Mouse (Mus musculus) MEL (cell line): ENCODE results near the gene Ntsr2. TPM values are rescaled to one million over a fixed set of nuclear protein-coding genes. Genes with fewer than 3 reads are reported as not detected.

Experiments used
- DNase-seq: peaks from one replicate; pipeline ENCODE4 v3.0.0; 2011; ENCODE audit warnings: low read depth, low spot score
- H3K27ac ChIP-seq: 2 replicates; pipeline ENCODE4 v1.5.1; 2012; ENCODE audit warnings: low read depth, mild to moderate bottlenecking, control low read depth, low read length, moderate library complexity; ENCODE audit not compliant: control insufficient read depth
- H3K27me3 ChIP-seq, 2 experiments: fragments of 150-350 bp in 1 of 2; sonication (generic) in 1 of 2; 2 replicates each; pipeline ENCODE4 v1.6.1; 2012; ENCODE audit warnings: low read length in 2 of 2, mild to moderate bottlenecking in 2 of 2, improper control_type of control experiment in 1 of 2, moderate library complexity in 1 of 2; ENCODE audit not compliant: insufficient read depth in 2 of 2, control insufficient read depth in 1 of 2
- H3K36me3 ChIP-seq, 2 experiments: 2 replicates each; pipeline ENCODE4 v1.6.1; 2012 to 2014; ENCODE audit warnings: low read length in 2 of 2, improper control_type of control experiment in 1 of 2, inconsistent platforms in 1 of 2, mild to moderate bottlenecking in 1 of 2; ENCODE audit not compliant: insufficient read depth in 2 of 2, control insufficient read depth in 1 of 2
- H3K4me1 ChIP-seq, 2 experiments: fragments of 150-350 bp in 1 of 2; sonication (generic) in 1 of 2; 2 replicates each; pipeline ENCODE4 v1.6.1; 2012; ENCODE audit warnings: low read length in 2 of 2, improper control_type of control experiment in 1 of 2, mild to moderate bottlenecking in 1 of 2; ENCODE audit not compliant: insufficient read depth in 2 of 2, control insufficient read depth in 1 of 2
- H3K4me3 ChIP-seq, 2 experiments: fragments of 150-350 bp in 1 of 2; sonication (generic) in 1 of 2; 2 replicates each; pipeline ENCODE4 v1.5.1; 2012; ENCODE audit warnings: low read depth in 2 of 2, low read length in 2 of 2, mild to moderate bottlenecking in 2 of 2, moderate library complexity in 2 of 2, control low read depth in 1 of 2, improper control_type of control experiment in 1 of 2; ENCODE audit not compliant: control insufficient read depth in 1 of 2, insufficient read depth in 1 of 2
- H3K79me2 ChIP-seq: 2 replicates; pipeline ENCODE4 v1.6.1; 2012; ENCODE audit warnings: mild to moderate bottlenecking, low read length, moderate library complexity; ENCODE audit not compliant: control insufficient read depth, poor library complexity, insufficient read depth
- H3K9ac ChIP-seq: 2 replicates; pipeline ENCODE4 v1.6.1; 2012; ENCODE audit warnings: low read depth, mild to moderate bottlenecking, control low read depth, low read length, moderate library complexity; ENCODE audit not compliant: control insufficient read depth, poor library complexity, severe bottlenecking
- H3K9me3 ChIP-seq: fragments of 150-350 bp; sonication (generic); replicated peaks from 2 replicates; pipeline ENCODE4 v1.6.1; 2012; ENCODE audit warnings: mild to moderate bottlenecking, low read length, improper control_type of control experiment, moderate library complexity; ENCODE audit not compliant: insufficient read depth
- E2F4 ChIP-seq: IDR thresholded peaks from 2 replicates; pipeline ENCODE4 v1.6.1; 2011; ENCODE audit warnings: low read depth, low read length, improper control_type of control experiment, borderline replicate concordance
- GATA1 ChIP-seq: IDR thresholded peaks from 2 replicates; pipeline ENCODE4 v1.6.1; 2011; ENCODE audit warnings: low read depth, low read length, improper control_type of control experiment
- HCFC1 ChIP-seq: IDR thresholded peaks from 2 replicates; pipeline ENCODE4 v1.6.1; 2012; ENCODE audit warnings: low read depth, mild to moderate bottlenecking, inconsistent platforms, low read length, improper control_type of control experiment, moderate library complexity
- KAT2A ChIP-seq: conservative IDR thresholded peaks from 2 replicates; pipeline ENCODE4 v1.6.1; 2012; ENCODE audit warnings: low read depth, low read length, improper control_type of control experiment, inconsistent platforms
- MAFK ChIP-seq: IDR thresholded peaks from 2 replicates; pipeline ENCODE4 v1.6.1; 2011; ENCODE audit warnings: low read depth, mild to moderate bottlenecking, low read length, improper control_type of control experiment, borderline replicate concordance
- MAX ChIP-seq: IDR thresholded peaks from 2 replicates; pipeline ENCODE4 v1.6.1; 2011; ENCODE audit warnings: low read length, improper control_type of control experiment
- MXI1 ChIP-seq: IDR thresholded peaks from 2 replicates; pipeline ENCODE4 v1.6.1; 2011; ENCODE audit warnings: mild to moderate bottlenecking, low read depth, low read length, improper control_type of control experiment
- MYB ChIP-seq: IDR thresholded peaks from 2 replicates; pipeline ENCODE4 v1.6.1; 2011; ENCODE audit warnings: mild to moderate bottlenecking, low read depth, low read length, improper control_type of control experiment
- MYC ChIP-seq: IDR thresholded peaks from 2 replicates; pipeline ENCODE4 v1.6.1; 2011; ENCODE audit warnings: low read depth, mild to moderate bottlenecking, low read length, improper control_type of control experiment, moderate library complexity
- NELFE ChIP-seq: IDR thresholded peaks from 2 replicates; pipeline ENCODE4 v1.6.1; 2011; ENCODE audit warnings: low read depth, low read length, improper control_type of control experiment
- NRF1 ChIP-seq: IDR thresholded peaks from 2 replicates; pipeline ENCODE4 v1.6.1; 2014; ENCODE audit warnings: low read depth, mild to moderate bottlenecking, inconsistent platforms, low read length, improper control_type of control experiment, moderate library complexity; ENCODE audit not compliant: poor library complexity, insufficient read depth, severe bottlenecking
- RCOR1 ChIP-seq: IDR thresholded peaks from 2 replicates; pipeline ENCODE4 v1.6.1; 2012; ENCODE audit warnings: low read depth, mild to moderate bottlenecking, inconsistent platforms, low read length, improper control_type of control experiment
- SMC3 ChIP-seq: IDR thresholded peaks from 2 replicates; pipeline ENCODE4 v1.6.1; 2011; ENCODE audit warnings: low read depth, low read length, improper control_type of control experiment
- TAL1 ChIP-seq: IDR thresholded peaks from 2 replicates; pipeline ENCODE4 v1.6.1; 2012; ENCODE audit warnings: mild to moderate bottlenecking, inconsistent platforms, low read length, moderate library complexity, mixed read lengths
- TCF12 ChIP-seq: IDR thresholded peaks from 2 replicates; pipeline ENCODE4 v1.6.1; 2014; ENCODE audit warnings: low read depth, mild to moderate bottlenecking, inconsistent platforms, low read length, improper control_type of control experiment, moderate library complexity
- UBTF ChIP-seq: IDR thresholded peaks from 2 replicates; pipeline ENCODE4 v1.6.1; 2012; ENCODE audit warnings: low read depth, mild to moderate bottlenecking, inconsistent platforms, low read length, improper control_type of control experiment, moderate library complexity, borderline replicate concordance; ENCODE audit not compliant: insufficient read depth
- USF1 ChIP-seq: IDR thresholded peaks from 2 replicates; pipeline ENCODE4 v1.6.1; 2014; ENCODE audit warnings: low read depth, mild to moderate bottlenecking, inconsistent platforms, low read length, improper control_type of control experiment, moderate library complexity
- USF2 ChIP-seq, 2 experiments: IDR thresholded peaks; 2 replicates each; pipeline ENCODE4 v1.6.1; 2011 to 2012; ENCODE audit warnings: improper control_type of control experiment in 2 of 2, low read length in 2 of 2, borderline replicate concordance in 1 of 2, inconsistent platforms in 1 of 2, low read depth in 1 of 2, mild to moderate bottlenecking in 1 of 2; ENCODE audit not compliant: insufficient read depth in 1 of 2
- ZC3H11A ChIP-seq: IDR thresholded peaks from 2 replicates; pipeline ENCODE4 v1.6.1; 2012; ENCODE audit warnings: low read depth, mild to moderate bottlenecking, inconsistent platforms, low read length, improper control_type of control experiment
- ZNF384 ChIP-seq: IDR thresholded peaks from 2 replicates; pipeline ENCODE4 v1.6.1; 2012; ENCODE audit warnings: low read depth, mild to moderate bottlenecking, inconsistent platforms, low read length, improper control_type of control experiment
- polyA plus RNA-seq, 2 experiments: library from polyadenylated mRNA; stranded (reverse) in 1 of 2; unstranded in 1 of 2; fragments of >175 nt in 1 of 2; fragments of >200 nt in 1 of 2; gene quantifications; 2 replicates each; pipeline versions ENCODE4 v1.2.1 to v1.2.4; 2012; ENCODE audit warnings: low replicate concordance in 2 of 2, low read depth in 1 of 2; ENCODE audit not compliant: insufficient read length in 2 of 2, insufficient read depth in 1 of 2, missing spikeins in 1 of 2
- total RNA-seq: library from RNA; depleted of rRNA; stranded (reverse); fragments of 300-350 nt; gene quantifications from 2 replicates; pipeline ENCODE4 v1.2.3, GENCODE M21; 2012

Gene Ntsr2
- total and polyA plus RNA-seq, 3 experiments, result not detected

GRCm38 (mm10) chr12:16610936-16611335 is 42.2 kb upstream of the Ntsr2 start, which contains the start of gene Lpin1:
Lpin1 (minus strand) TSS chr12:16610966.
- Histone ChIP-seq H3K4me3 (no peak within 1 kb of the TSS), H3K79me2 (no peaks in the 10 kb centered on the region), H3K36me3 (no peaks in the 10 kb centered on the region), H3K27me3 (peaks cover 0 to 15% of the 10 kb centered on the region in 2 experiments; a peak in 2 of 4 replicates), H3K4me1 (no peaks in the 10 kb centered on the region), H3K27ac (no peak within 1 kb of the TSS), H3K9ac (no peak within 1 kb of the TSS), H3K9me3 (no peaks in the 10 kb centered on the region)
- DNase-seq, result no peak
- no peak for TF ChIP-seq GATA1
- no peak for TF ChIP-seq ZC3H11A
- no peak for TF ChIP-seq NRF1
- no peak for TF ChIP-seq TCF12
- TF ChIP-seq HCFC1, result no peak
- TF ChIP-seq E2F4, result no peak
- TF ChIP-seq MYC, result no peak
- no peak for TF ChIP-seq NELFE
- no peak for TF ChIP-seq SMC3
- TF ChIP-seq UBTF, result no peak
- no peak for TF ChIP-seq MXI1
- TF ChIP-seq MAFK, result no peak
- TF ChIP-seq MYB, result no peak

DNA sequence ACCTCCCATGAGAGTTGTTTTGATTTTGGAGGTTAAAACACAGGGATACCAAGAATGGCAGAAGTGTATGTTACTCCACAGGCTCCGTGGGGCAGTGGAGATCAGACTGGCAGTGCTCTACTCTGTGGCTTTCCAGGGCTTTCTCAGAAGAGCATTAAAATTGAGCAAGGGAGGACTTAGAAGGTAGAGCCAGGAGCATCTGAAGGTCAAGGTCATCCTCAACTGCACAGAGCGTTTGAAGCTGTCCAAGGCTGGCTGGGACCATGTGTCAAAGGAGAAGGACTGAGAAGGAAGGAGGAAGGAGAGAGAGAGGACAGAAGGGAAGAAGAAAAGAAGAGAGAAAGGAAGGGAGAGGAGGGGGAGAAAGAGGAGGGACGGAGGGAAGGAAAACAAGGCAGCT is 38.6 kb upstream of the Ntsr2 start:
- H3K4me3 ChIP-seq, result no peak overlapping the region
- DNase-seq, result no peak
- H3K4me1 ChIP-seq, result no peaks in the 10 kb centered on the region
- no peaks in the 10 kb centered on the region for H3K9me3 ChIP-seq
- H3K9ac ChIP-seq, result no peak overlapping the region
- no peak overlapping the region for H3K27ac ChIP-seq
- TF ChIP-seq USF2 (IDR thresholded peaks at IDR 0.05; ENCODE audit: borderline replicate concordance in 1 of 2, insufficient read depth in 1 of 2, low read depth in 1 of 2, low read length in 2 of 2), result no peak
- TF ChIP-seq MYC, result no peak
- TF ChIP-seq MAX, result no peak
- TF ChIP-seq KAT2A, result no peak
- TF ChIP-seq ZNF384, result no peak
- no peak for TF ChIP-seq RCOR1
- no peak for TF ChIP-seq USF1
- TF ChIP-seq TAL1, result no peak
- peaks cover 0 to 13% of the 10 kb centered on the region in 2 experiments; a peak in 2 of 4 replicates for H3K27me3 ChIP-seq
- no peaks in the 10 kb centered on the region for H3K36me3 ChIP-seq
- H3K79me2 ChIP-seq, result no peaks in the 10 kb centered on the region
